Mouse (Mus musculus): ENCODE results near the gene Klhdc7b. TPM values are rescaled to one million over a fixed set of nuclear protein-coding genes. Genes with fewer than 3 reads are reported as not detected.
A peak's percentile ranks its signal among the peaks of the same experiment; 100 is the strongest.

Klhdc7b gene
- polyA plus RNA-seq, 1 experiment from 2014 or later = 0.06 TPM

GRCm38 (mm10) chr15:89377362-89377761 is 7.4 kb upstream of the Klhdc7b start:
- ATAC-seq (ENCODE audit: insufficient number of reproducible peaks, insufficient read depth, low FRiP score, low read depth) = no peak
- WGBS = 4% methylated on average over 18 of the region's 18 CpGs

GRCm38 (mm10) chr15:89377938-89378828 is 6.5 kb upstream of the Klhdc7b start:
- no peak overlapping the region for H3K27ac ChIP-seq (ENCODE audit: low read length)
- 15% methylated on average over 46 of the region's 46 CpGs for WGBS
- peak overlapping the region; percentile 49 for H3K4me2 ChIP-seq (replicated peaks; ENCODE audit: low read depth, low read length)
- peaks cover 9% of the 10 kb centered on the region; the same call in 1 of the 2 replicates for H3K4me1 ChIP-seq (ENCODE audit: control insufficient read depth, insufficient read depth, low read length)
- H3K27me3 ChIP-seq (ENCODE audit: control insufficient read depth, insufficient read depth, low read length) = peaks cover 28% of the 10 kb centered on the region
- no peak overlapping the region for H3K9ac ChIP-seq (replicated peaks; ENCODE audit: low read depth, low read length)
- peak overlapping the region; percentile 35 for H3K4me3 ChIP-seq (ENCODE audit: low read depth, low read length)
- H3K9me3 ChIP-seq (ENCODE audit: control insufficient read depth, low read depth, low read length) = no peaks in the 10 kb centered on the region
- no peak for ATAC-seq (ENCODE audit: insufficient number of reproducible peaks, insufficient read depth, low FRiP score, low read depth)
- H3K36me3 ChIP-seq (ENCODE audit: control insufficient read depth, insufficient read depth, low read length) = no peaks in the 10 kb centered on the region

More at GRCm38 (mm10) chr15:89377362-89377761, 7.4 kb upstream of the Klhdc7b start:
- no peaks in the 10 kb centered on the region for H3K9me3 ChIP-seq (ENCODE audit: control insufficient read depth, low read depth, low read length)
- no peak overlapping the region for H3K4me3 ChIP-seq (ENCODE audit: low read depth, low read length)
- no peaks in the 10 kb centered on the region for H3K36me3 ChIP-seq (ENCODE audit: control insufficient read depth, insufficient read depth, low read length)
- H3K4me2 ChIP-seq (replicated peaks; ENCODE audit: low read depth, low read length) = no peak overlapping the region
- H3K4me1 ChIP-seq (ENCODE audit: control insufficient read depth, insufficient read depth, low read length) = peaks cover 13% of the 10 kb centered on the region; the same call in 1 of the 2 replicates
- H3K27ac ChIP-seq (ENCODE audit: low read length) = no peak overlapping the region
- H3K27me3 ChIP-seq (ENCODE audit: control insufficient read depth, insufficient read depth, low read length) = peaks cover 28% of the 10 kb centered on the region
- H3K9ac ChIP-seq (replicated peaks; ENCODE audit: low read depth, low read length) = no peak overlapping the region

DNA sequence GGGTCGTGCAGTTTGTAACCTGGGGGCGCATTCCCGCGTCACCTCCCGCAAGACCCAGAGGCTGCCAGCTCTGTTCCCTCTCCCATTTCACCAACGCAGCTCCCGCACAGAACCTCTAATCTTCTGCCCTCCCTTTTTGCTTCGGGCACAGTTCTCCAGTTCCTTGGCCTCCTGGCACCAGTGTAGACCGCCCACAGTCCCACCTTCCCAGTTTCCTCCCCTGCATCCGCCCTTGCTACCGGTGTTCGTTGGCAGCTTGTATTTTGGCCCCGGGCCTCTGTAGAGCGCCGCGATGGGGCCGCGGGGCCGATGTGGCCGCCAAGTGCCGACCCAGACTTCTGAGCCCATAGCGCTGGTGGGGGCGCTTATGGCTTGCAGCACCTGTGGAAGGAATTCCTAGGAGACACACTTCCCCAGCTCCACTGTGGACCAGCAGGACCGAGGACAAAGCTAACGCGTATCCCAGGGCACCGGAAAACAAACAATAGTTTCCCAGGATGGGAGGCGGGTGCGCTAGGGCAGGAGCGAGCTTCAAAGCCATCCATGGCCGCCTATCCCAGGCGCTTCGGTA is 5.8 kb upstream of the Klhdc7b start, which contains the start of gene Odf3b:
Gene Odf3b, minus strand, starts transcription at position 452 of the 571 bp plus-strand sequence.
- no peak for ATAC-seq (ENCODE audit: insufficient number of reproducible peaks, insufficient read depth, low FRiP score, low read depth)
- Histone ChIP-seq H3K36me3 (ENCODE audit: control insufficient read depth, insufficient read depth, low read length) (no peaks in the 10 kb centered on the region), H3K4me3 (ENCODE audit: low read depth, low read length) (peak within 1 kb of the TSS; percentile 35), H3K27me3 (ENCODE audit: control insufficient read depth, insufficient read depth, low read length) (peaks cover 28% of the 10 kb centered on the region), H3K27ac (ENCODE audit: low read length) (no peak within 1 kb of the TSS), H3K9me3 (ENCODE audit: control insufficient read depth, low read depth, low read length) (no peaks in the 10 kb centered on the region), H3K4me2 (replicated peaks; ENCODE audit: low read depth, low read length) (peak within 1 kb of the TSS; percentile 49), H3K4me1 (ENCODE audit: control insufficient read depth, insufficient read depth, low read length) (peaks cover 9% of the 10 kb centered on the region; the same call in 1 of the 2 replicates), H3K9ac (replicated peaks; ENCODE audit: low read depth, low read length) (no peak within 1 kb of the TSS)
- under 1% methylated on average over 33 of the region's 33 CpGs for WGBS

GRCm38 (mm10) chr15:89379429-89379828 is 5.3 kb upstream of the Klhdc7b start:
- Histone ChIP-seq H3K4me2 (replicated peaks; ENCODE audit: low read depth, low read length) (peak overlapping the region; percentile 49), H3K9ac (replicated peaks; ENCODE audit: low read depth, low read length) (no peak overlapping the region), H3K4me1 (ENCODE audit: control insufficient read depth, insufficient read depth, low read length) (peaks cover 9% of the 10 kb centered on the region; the same call in 1 of the 2 replicates), H3K27me3 (ENCODE audit: control insufficient read depth, insufficient read depth, low read length) (peaks cover 28% of the 10 kb centered on the region), H3K36me3 (ENCODE audit: control insufficient read depth, insufficient read depth, low read length) (no peaks in the 10 kb centered on the region), H3K9me3 (ENCODE audit: control insufficient read depth, low read depth, low read length) (no peaks in the 10 kb centered on the region), H3K27ac (ENCODE audit: low read length) (no peak overlapping the region), H3K4me3 (ENCODE audit: low read depth, low read length) (peak overlapping the region; percentile 35)
- ATAC-seq (ENCODE audit: insufficient number of reproducible peaks, insufficient read depth, low FRiP score, low read depth) = no peak
- WGBS = 13% methylated on average over 10 of the region's 10 CpGs

GRCm38 (mm10) chr15:89387127-89387526 is 2.4 kb downstream of the Klhdc7b start:
- Histone ChIP-seq H3K4me3 (ENCODE audit: low read depth, low read length) (no peak overlapping the region), H3K4me2 (replicated peaks; ENCODE audit: low read depth, low read length) (no peak overlapping the region), H3K9me3 (ENCODE audit: control insufficient read depth, low read depth, low read length) (no peaks in the 10 kb centered on the region), H3K27ac (ENCODE audit: low read length) (no peak overlapping the region), H3K9ac (replicated peaks; ENCODE audit: low read depth, low read length) (no peak overlapping the region), H3K36me3 (ENCODE audit: control insufficient read depth, insufficient read depth, low read length) (no peaks in the 10 kb centered on the region), H3K27me3 (ENCODE audit: control insufficient read depth, insufficient read depth, low read length) (no peaks in the 10 kb centered on the region), H3K4me1 (ENCODE audit: control insufficient read depth, insufficient read depth, low read length) (no peaks in the 10 kb centered on the region)
- 41% methylated on average over 12 of the region's 12 CpGs for WGBS
- ATAC-seq (ENCODE audit: insufficient number of reproducible peaks, insufficient read depth, low FRiP score, low read depth) = no peak

- no peaks in the 10 kb centered on the region for H3K9me3 ChIP-seq (ENCODE audit: control insufficient read depth, low read depth, low read length)
- no peaks in the 10 kb centered on the region for H3K36me3 ChIP-seq (ENCODE audit: control insufficient read depth, insufficient read depth, low read length)
- no peak overlapping the region for H3K4me3 ChIP-seq (ENCODE audit: low read depth, low read length)
- 91% methylated on average over 10 of the region's 10 CpGs for WGBS
- H3K27ac ChIP-seq (ENCODE audit: low read length) = no peak overlapping the region
- H3K9ac ChIP-seq (replicated peaks; ENCODE audit: low read depth, low read length) = no peak overlapping the region
- no peak for ATAC-seq (ENCODE audit: insufficient number of reproducible peaks, insufficient read depth, low FRiP score, low read depth)
- no peaks in the 10 kb centered on the region for H3K27me3 ChIP-seq (ENCODE audit: control insufficient read depth, insufficient read depth, low read length)
- no peaks in the 10 kb centered on the region for H3K4me1 ChIP-seq (ENCODE audit: control insufficient read depth, insufficient read depth, low read length)
- H3K4me2 ChIP-seq (replicated peaks; ENCODE audit: low read depth, low read length) = no peak overlapping the region
These were observed 5.4 kb downstream of the Klhdc7b start for GRCm38 (mm10) chr15:89390081-89390480.

DNA sequence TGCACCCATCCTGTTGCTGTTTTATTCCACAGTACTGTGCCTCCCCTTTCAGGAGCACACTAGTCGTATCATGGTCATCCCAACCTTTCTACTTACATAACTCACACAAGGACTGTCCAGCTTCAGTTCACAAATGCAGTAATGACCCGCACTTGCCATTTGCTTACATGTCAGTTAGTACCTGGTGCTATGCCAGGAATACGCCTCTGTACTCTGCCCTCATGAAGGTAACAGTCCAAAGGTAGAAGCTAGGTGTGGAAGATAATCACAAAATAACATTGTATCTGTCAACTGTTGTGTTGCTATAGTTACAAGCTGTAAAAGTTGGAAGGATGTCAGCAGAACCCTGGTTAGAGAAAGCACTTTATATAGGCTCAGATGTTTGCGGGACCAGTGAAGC is 12.2 kb downstream of the Klhdc7b start:
- ATAC-seq (ENCODE audit: insufficient number of reproducible peaks, insufficient read depth, low FRiP score, low read depth) = no peak
- 86% methylated on average over 4 of the region's 4 CpGs for WGBS
- Histone ChIP-seq H3K9ac (replicated peaks; ENCODE audit: low read depth, low read length) (no peak overlapping the region), H3K27ac (ENCODE audit: low read length) (no peak overlapping the region), H3K9me3 (ENCODE audit: control insufficient read depth, low read depth, low read length) (no peaks in the 10 kb centered on the region), H3K4me2 (replicated peaks; ENCODE audit: low read depth, low read length) (no peak overlapping the region), H3K4me3 (ENCODE audit: low read depth, low read length) (no peak overlapping the region), H3K27me3 (ENCODE audit: control insufficient read depth, insufficient read depth, low read length) (no peaks in the 10 kb centered on the region), H3K36me3 (ENCODE audit: control insufficient read depth, insufficient read depth, low read length) (no peaks in the 10 kb centered on the region), H3K4me1 (ENCODE audit: control insufficient read depth, insufficient read depth, low read length) (no peaks in the 10 kb centered on the region)

- Histone ChIP-seq H3K9me3 (ENCODE audit: control insufficient read depth, low read depth, low read length) (no peaks in the 10 kb centered on the region), H3K27me3 (ENCODE audit: control insufficient read depth, insufficient read depth, low read length) (no peaks in the 10 kb centered on the region), H3K27ac (ENCODE audit: low read length) (no peak overlapping the region), H3K36me3 (ENCODE audit: control insufficient read depth, insufficient read depth, low read length) (no peaks in the 10 kb centered on the region), H3K9ac (replicated peaks; ENCODE audit: low read depth, low read length) (no peak overlapping the region), H3K4me3 (ENCODE audit: low read depth, low read length) (no peak overlapping the region), H3K4me1 (ENCODE audit: control insufficient read depth, insufficient read depth, low read length) (no peaks in the 10 kb centered on the region), H3K4me2 (replicated peaks; ENCODE audit: low read depth, low read length) (no peak overlapping the region)
- WGBS = 86% methylated on average over 2 of the region's 2 CpGs
- ATAC-seq (ENCODE audit: insufficient number of reproducible peaks, insufficient read depth, low FRiP score, low read depth) = no peak
These were observed 13.4 kb downstream of the Klhdc7b start for GRCm38 (mm10) chr15:89398146-89398545.

All from stomach, embryonic 14.5 days (tissue).